Mouse (Mus musculus): ENCODE data around the gene Drd5. TPM values are rescaled to one million over a fixed set of nuclear protein-coding genes. Genes with fewer than 3 reads are reported as not detected.

The Drd5 gene
- polyA plus RNA-seq, 1 experiment from 2014 or later, result not detected

- Histone ChIP-seq H3K36me3 (ENCODE audit: control insufficient read depth, insufficient read depth, low read length) (no peaks in the 10 kb centered on the region), H3K9me3 (ENCODE audit: control insufficient read depth, low read depth, low read length) (no peaks in the 10 kb centered on the region), H3K4me1 (ENCODE audit: control insufficient read depth, insufficient read depth, low read length) (no peaks in the 10 kb centered on the region), H3K9ac (replicated peaks; ENCODE audit: low read depth, low read length) (no peak overlapping the region), H3K4me2 (replicated peaks; ENCODE audit: low read depth, low read length) (no peak overlapping the region), H3K27ac (ENCODE audit: low read length) (no peak overlapping the region), H3K27me3 (ENCODE audit: control insufficient read depth, insufficient read depth, low read length) (no peaks in the 10 kb centered on the region), H3K4me3 (ENCODE audit: low read depth, low read length) (no peak overlapping the region)
- WGBS, result 72% methylated on average over 9 of the region's 9 CpGs
- no peak for ATAC-seq (ENCODE audit: insufficient number of reproducible peaks, insufficient read depth, low FRiP score, low read depth)
These were observed 33.4 kb upstream of the Drd5 start for GRCm38 (mm10) chr5:38285724-38286123.

DNA sequence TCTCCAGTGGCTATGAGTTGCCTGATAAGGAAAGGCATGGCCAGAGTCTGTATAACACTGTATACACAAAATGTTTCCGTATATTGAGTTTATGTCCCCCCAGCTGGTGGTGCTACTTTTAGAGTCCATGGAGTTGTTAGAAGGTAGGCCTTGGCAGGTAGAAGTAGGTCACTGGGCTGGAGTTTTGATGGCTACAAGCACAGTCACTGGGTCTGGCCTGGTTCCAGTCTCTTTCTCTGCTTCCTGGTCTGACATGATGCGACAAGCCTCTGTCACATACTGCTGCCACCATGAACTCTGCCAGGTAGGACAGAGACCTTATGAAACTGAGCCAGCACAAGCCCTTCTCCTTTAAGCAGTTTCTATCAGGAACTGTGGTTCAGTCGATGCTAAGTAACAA, 30.7 kb upstream of the Drd5 start:
- no peak for ATAC-seq (ENCODE audit: insufficient number of reproducible peaks, insufficient read depth, low FRiP score, low read depth)
- WGBS, result 82% methylated on average over 3 of the region's 3 CpGs
- Histone ChIP-seq H3K27ac (ENCODE audit: low read length) (no peak overlapping the region), H3K36me3 (ENCODE audit: control insufficient read depth, insufficient read depth, low read length) (no peaks in the 10 kb centered on the region), H3K27me3 (ENCODE audit: control insufficient read depth, insufficient read depth, low read length) (no peaks in the 10 kb centered on the region), H3K9me3 (ENCODE audit: control insufficient read depth, low read depth, low read length) (no peaks in the 10 kb centered on the region), H3K4me3 (ENCODE audit: low read depth, low read length) (no peak overlapping the region), H3K4me2 (replicated peaks; ENCODE audit: low read depth, low read length) (no peak overlapping the region), H3K4me1 (ENCODE audit: control insufficient read depth, insufficient read depth, low read length) (no peaks in the 10 kb centered on the region), H3K9ac (replicated peaks; ENCODE audit: low read depth, low read length) (no peak overlapping the region)

DNA sequence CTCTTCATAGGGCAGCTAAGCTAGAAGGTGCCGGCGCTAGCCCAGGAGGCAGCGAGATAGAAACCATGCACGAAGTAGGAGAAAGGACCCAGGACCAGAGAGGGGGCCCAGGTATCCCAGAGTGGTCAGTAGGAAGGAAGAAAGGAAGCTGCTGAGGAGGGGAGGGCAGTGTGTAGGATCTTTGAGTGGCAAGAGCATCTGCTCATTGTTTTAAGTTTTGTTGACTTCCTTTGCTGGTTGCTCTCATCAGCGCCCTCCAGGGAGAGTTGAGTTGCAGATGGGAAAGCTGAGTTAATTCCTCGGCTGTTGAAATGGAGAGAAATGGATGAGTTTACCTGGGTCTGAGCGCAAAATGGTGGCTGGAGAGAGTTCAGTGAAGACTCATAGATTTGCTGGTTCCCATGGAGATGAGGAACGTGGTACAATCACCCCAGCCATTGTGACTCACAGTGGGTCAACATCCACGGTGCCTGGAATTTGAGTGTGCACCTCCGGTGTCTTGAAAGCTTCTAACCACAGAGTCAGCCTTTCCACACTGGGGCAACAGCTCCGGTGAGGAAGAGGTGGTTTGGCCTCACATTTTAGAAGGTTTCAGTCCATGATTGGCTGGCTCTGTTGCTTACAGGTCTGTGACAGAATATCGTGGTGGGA, 17.3 kb upstream of the Drd5 start:
- ATAC-seq (ENCODE audit: insufficient number of reproducible peaks, insufficient read depth, low FRiP score, low read depth), result no peak
- 84% methylated on average over 12 of the region's 12 CpGs for WGBS
- no peak overlapping the region for H3K4me3 ChIP-seq (ENCODE audit: low read depth, low read length)
- no peaks in the 10 kb centered on the region for H3K36me3 ChIP-seq (ENCODE audit: control insufficient read depth, insufficient read depth, low read length)
- H3K9me3 ChIP-seq (ENCODE audit: control insufficient read depth, low read depth, low read length), result no peaks in the 10 kb centered on the region
- no peaks in the 10 kb centered on the region for H3K27me3 ChIP-seq (ENCODE audit: control insufficient read depth, insufficient read depth, low read length)
- no peaks in the 10 kb centered on the region for H3K4me1 ChIP-seq (ENCODE audit: control insufficient read depth, insufficient read depth, low read length)
- no peak overlapping the region for H3K27ac ChIP-seq (ENCODE audit: low read length)
- H3K9ac ChIP-seq (replicated peaks; ENCODE audit: low read depth, low read length), result no peak overlapping the region
- no peak overlapping the region for H3K4me2 ChIP-seq (replicated peaks; ENCODE audit: low read depth, low read length)

DNA sequence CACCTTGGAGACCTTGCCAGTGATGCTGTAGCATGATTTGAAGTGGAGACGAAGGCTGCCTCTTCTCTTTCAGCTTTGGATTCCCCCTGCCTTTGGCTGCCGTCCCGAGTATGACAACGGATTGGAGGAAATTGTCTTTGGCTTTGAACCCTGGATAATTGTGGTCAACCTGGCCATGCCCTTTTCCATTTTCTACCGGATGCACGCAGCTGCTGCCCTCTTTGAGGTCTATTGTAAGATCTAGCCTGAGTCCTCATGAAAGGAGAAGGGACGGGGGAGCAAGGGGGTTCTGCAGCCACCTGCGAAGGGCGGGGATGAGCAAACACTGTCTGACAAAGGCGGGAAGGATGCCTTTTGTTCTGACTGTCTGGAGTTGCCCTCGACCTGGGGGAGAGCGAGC, 16.5 kb upstream of the Drd5 start:
- H3K27ac ChIP-seq (ENCODE audit: low read length), result no peak overlapping the region
- no peak overlapping the region for H3K4me2 ChIP-seq (replicated peaks; ENCODE audit: low read depth, low read length)
- H3K9me3 ChIP-seq (ENCODE audit: control insufficient read depth, low read depth, low read length), result no peaks in the 10 kb centered on the region
- no peak for ATAC-seq (ENCODE audit: insufficient number of reproducible peaks, insufficient read depth, low FRiP score, low read depth)
- H3K4me1 ChIP-seq (ENCODE audit: control insufficient read depth, insufficient read depth, low read length), result no peaks in the 10 kb centered on the region
- H3K36me3 ChIP-seq (ENCODE audit: control insufficient read depth, insufficient read depth, low read length), result no peaks in the 10 kb centered on the region
- no peak overlapping the region for H3K9ac ChIP-seq (replicated peaks; ENCODE audit: low read depth, low read length)
- no peak overlapping the region for H3K4me3 ChIP-seq (ENCODE audit: low read depth, low read length)
- WGBS, result 40% methylated on average over 12 of the region's 12 CpGs
- no peaks in the 10 kb centered on the region for H3K27me3 ChIP-seq (ENCODE audit: control insufficient read depth, insufficient read depth, low read length)

GRCm38 (mm10) chr5:38305241-38305640, 13.9 kb upstream of the Drd5 start:
- WGBS, result 77% methylated on average over 2 of the region's 2 CpGs
- no peak overlapping the region for H3K27ac ChIP-seq (ENCODE audit: low read length)
- ATAC-seq (ENCODE audit: insufficient number of reproducible peaks, insufficient read depth, low FRiP score, low read depth), result no peak
- H3K36me3 ChIP-seq (ENCODE audit: control insufficient read depth, insufficient read depth, low read length), result no peaks in the 10 kb centered on the region
- no peak overlapping the region for H3K4me3 ChIP-seq (ENCODE audit: low read depth, low read length)
- no peak overlapping the region for H3K9ac ChIP-seq (replicated peaks; ENCODE audit: low read depth, low read length)
- no peaks in the 10 kb centered on the region for H3K4me1 ChIP-seq (ENCODE audit: control insufficient read depth, insufficient read depth, low read length)
- H3K4me2 ChIP-seq (replicated peaks; ENCODE audit: low read depth, low read length), result no peak overlapping the region
- H3K9me3 ChIP-seq (ENCODE audit: control insufficient read depth, low read depth, low read length), result no peaks in the 10 kb centered on the region
- no peaks in the 10 kb centered on the region for H3K27me3 ChIP-seq (ENCODE audit: control insufficient read depth, insufficient read depth, low read length)

- Histone ChIP-seq H3K4me1 (ENCODE audit: control insufficient read depth, insufficient read depth, low read length) (no peaks in the 10 kb centered on the region), H3K36me3 (ENCODE audit: control insufficient read depth, insufficient read depth, low read length) (no peaks in the 10 kb centered on the region), H3K9me3 (ENCODE audit: control insufficient read depth, low read depth, low read length) (no peaks in the 10 kb centered on the region), H3K27ac (ENCODE audit: low read length) (no peak overlapping the region), H3K27me3 (ENCODE audit: control insufficient read depth, insufficient read depth, low read length) (no peaks in the 10 kb centered on the region), H3K9ac (replicated peaks; ENCODE audit: low read depth, low read length) (no peak overlapping the region), H3K4me2 (replicated peaks; ENCODE audit: low read depth, low read length) (peak overlapping the region; percentile 52), H3K4me3 (ENCODE audit: low read depth, low read length) (peak overlapping the region; percentile 25)
- peak; percentile 77; the same call in 1 of the 2 replicates for ATAC-seq (ENCODE audit: insufficient number of reproducible peaks, insufficient read depth, low FRiP score, low read depth)
- 10% methylated on average over 26 of the region's 26 CpGs for WGBS
These were observed 11.7 kb upstream of the Drd5 start for GRCm38 (mm10) chr5:38307255-38308101.

GRCm38 (mm10) chr5:38308873-38309272, 10.3 kb upstream of the Drd5 start:
- Histone ChIP-seq H3K27ac (ENCODE audit: low read length) (no peak overlapping the region), H3K4me3 (ENCODE audit: low read depth, low read length) (no peak overlapping the region), H3K9me3 (ENCODE audit: control insufficient read depth, low read depth, low read length) (no peaks in the 10 kb centered on the region), H3K36me3 (ENCODE audit: control insufficient read depth, insufficient read depth, low read length) (no peaks in the 10 kb centered on the region), H3K9ac (replicated peaks; ENCODE audit: low read depth, low read length) (no peak overlapping the region), H3K4me2 (replicated peaks; ENCODE audit: low read depth, low read length) (no peak overlapping the region), H3K27me3 (ENCODE audit: control insufficient read depth, insufficient read depth, low read length) (no peaks in the 10 kb centered on the region), H3K4me1 (ENCODE audit: control insufficient read depth, insufficient read depth, low read length) (no peaks in the 10 kb centered on the region)
- 44% methylated on average over 5 of the region's 5 CpGs for WGBS
- no peak for ATAC-seq (ENCODE audit: insufficient number of reproducible peaks, insufficient read depth, low FRiP score, low read depth)

GRCm38 (mm10) chr5:38309795-38310194, 9.4 kb upstream of the Drd5 start:
- Histone ChIP-seq H3K36me3 (ENCODE audit: control insufficient read depth, insufficient read depth, low read length) (no peaks in the 10 kb centered on the region), H3K9me3 (ENCODE audit: control insufficient read depth, low read depth, low read length) (no peaks in the 10 kb centered on the region), H3K4me3 (ENCODE audit: low read depth, low read length) (no peak overlapping the region), H3K4me2 (replicated peaks; ENCODE audit: low read depth, low read length) (no peak overlapping the region), H3K4me1 (ENCODE audit: control insufficient read depth, insufficient read depth, low read length) (no peaks in the 10 kb centered on the region), H3K27ac (ENCODE audit: low read length) (no peak overlapping the region), H3K27me3 (ENCODE audit: control insufficient read depth, insufficient read depth, low read length) (no peaks in the 10 kb centered on the region), H3K9ac (replicated peaks; ENCODE audit: low read depth, low read length) (no peak overlapping the region)
- WGBS, result 51% methylated on average over 3 of the region's 3 CpGs
- no peak for ATAC-seq (ENCODE audit: insufficient number of reproducible peaks, insufficient read depth, low FRiP score, low read depth)
